Mouse (Mus musculus) forebrain, embryonic 13.5 days (tissue): ENCODE results near the gene F13b. TPM values are rescaled to one million over a fixed set of nuclear protein-coding genes. Genes with fewer than 3 reads are reported as not detected.

Experiments used
- ATAC-seq: fragments of 200-750 bp; cut with Nextera tagmentation; 2 replicates; pipeline ENCODE4 v1.8.0; 2017
- H3K27ac ChIP-seq: fragments of 300-500 bp; sonication (generic); 2 replicates; pipeline ENCODE4 v1.5.1; 2015; ENCODE audit warnings: inconsistent platforms, mild to moderate bottlenecking, moderate library complexity
- H3K27me3 ChIP-seq: fragments of 300-500 bp; sonication (generic); 2 replicates; pipeline ENCODE4 v1.6.1; 2015; ENCODE audit warnings: mild to moderate bottlenecking, inconsistent platforms
- H3K36me3 ChIP-seq: fragments of 300-500 bp; sonication (generic); 2 replicates; pipeline ENCODE4 v1.6.1; 2015; ENCODE audit warnings: mild to moderate bottlenecking, inconsistent platforms; ENCODE audit not compliant: poor library complexity, severe bottlenecking
- H3K4me1 ChIP-seq: fragments of 300-500 bp; sonication (generic); 2 replicates; pipeline ENCODE4 v1.6.1; 2015; ENCODE audit warnings: inconsistent platforms
- H3K4me2 ChIP-seq: fragments of 300-500 bp; sonication (generic); 2 replicates; pipeline ENCODE4 v1.6.1; 2015; ENCODE audit warnings: inconsistent platforms, mild to moderate bottlenecking, moderate library complexity
- H3K4me3 ChIP-seq: fragments of 300-500 bp; sonication (generic); 2 replicates; pipeline ENCODE4 v1.5.1; 2015; ENCODE audit warnings: mild to moderate bottlenecking, inconsistent platforms
- H3K9ac ChIP-seq: fragments of 300-500 bp; sonication (generic); 2 replicates; pipeline ENCODE4 v1.6.1; 2015; ENCODE audit warnings: mild to moderate bottlenecking, inconsistent platforms
- H3K9me3 ChIP-seq: fragments of 300-500 bp; sonication (generic); replicated peaks from 2 replicates; pipeline ENCODE4 v1.6.1; 2016; ENCODE audit warnings: inconsistent platforms
- WGBS: fragments of 180-500 bp; shearing (Covaris S2); methylation state at CpG from one replicate; pipeline ENCODE4 v1.1.7; 2015; 5-methylcytosine and 5-hydroxymethylcytosine counted together
- polyA plus RNA-seq: library from polyadenylated mRNA; unstranded; fragments of >200 nt; fragmentation: Nextera tagmentation; extraction: Ambion mirVana; gene quantifications from 2 replicates; pipeline ENCODE4 v1.2.1, GENCODE M21; 2015

The F13b gene
- polyA plus RNA-seq, 1 experiment from 2014 or later: not detected

DNA sequence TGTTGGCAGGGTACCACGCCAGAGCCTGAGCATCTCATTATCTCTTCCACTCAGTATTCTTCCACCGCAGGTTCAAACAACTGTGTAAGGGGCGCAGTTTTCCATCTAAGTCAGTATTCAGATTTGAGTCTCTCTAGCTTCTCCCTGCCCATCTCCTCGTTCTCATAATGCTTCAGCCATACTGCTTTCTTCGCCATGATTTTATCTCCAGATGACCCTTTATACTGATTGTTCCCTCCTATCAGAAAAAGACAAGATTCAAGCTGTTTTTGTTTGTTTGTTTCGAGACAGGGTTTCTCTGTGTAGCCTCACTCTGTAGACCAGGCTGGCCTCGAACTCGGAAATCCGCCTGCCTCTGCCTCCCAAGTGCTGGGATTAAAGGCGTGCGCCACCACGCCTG, 13.1 kb downstream of the F13b start:
- H3K4me3 ChIP-seq: no peak overlapping the region
- H3K4me1 ChIP-seq: no peaks in the 10 kb centered on the region
- H3K4me2 ChIP-seq: no peak overlapping the region
- no peak for ATAC-seq
- H3K27ac ChIP-seq: no peak overlapping the region
- WGBS: 94% methylated on average over 12 of the region's 12 CpGs
- no peaks in the 10 kb centered on the region for H3K9me3 ChIP-seq
- H3K27me3 ChIP-seq: no peaks in the 10 kb centered on the region
- no peaks in the 10 kb centered on the region for H3K36me3 ChIP-seq
- no peak overlapping the region for H3K9ac ChIP-seq

DNA sequence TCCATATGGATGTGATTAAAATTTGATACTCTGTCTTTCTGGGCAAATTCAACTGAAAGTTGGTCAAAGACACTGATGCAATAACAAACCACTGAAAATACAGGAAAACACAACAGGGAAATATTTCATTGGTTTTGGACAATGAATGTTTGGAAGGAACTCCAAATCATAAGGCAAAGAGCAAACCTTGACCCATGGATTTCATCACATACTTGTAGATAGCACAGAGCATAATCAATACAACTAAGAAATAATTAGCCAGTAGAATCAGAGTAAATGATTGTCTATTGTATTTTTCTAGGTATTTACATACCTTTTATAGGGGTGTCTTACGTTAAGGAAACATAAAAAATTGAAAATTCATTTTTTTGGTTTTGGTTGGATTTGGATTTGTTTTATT, 47.0 kb downstream of the F13b start:
- Histone ChIP-seq H3K9me3 (no peaks in the 10 kb centered on the region), H3K4me1 (no peaks in the 10 kb centered on the region), H3K4me3 (no peak overlapping the region), H3K27me3 (no peaks in the 10 kb centered on the region), H3K4me2 (no peak overlapping the region), H3K36me3 (no peaks in the 10 kb centered on the region), H3K27ac (no peak overlapping the region), H3K9ac (no peak overlapping the region)
- WGBS: 91% methylated on average over 1 of the region's 1 CpGs
- no peak for ATAC-seq

DNA sequence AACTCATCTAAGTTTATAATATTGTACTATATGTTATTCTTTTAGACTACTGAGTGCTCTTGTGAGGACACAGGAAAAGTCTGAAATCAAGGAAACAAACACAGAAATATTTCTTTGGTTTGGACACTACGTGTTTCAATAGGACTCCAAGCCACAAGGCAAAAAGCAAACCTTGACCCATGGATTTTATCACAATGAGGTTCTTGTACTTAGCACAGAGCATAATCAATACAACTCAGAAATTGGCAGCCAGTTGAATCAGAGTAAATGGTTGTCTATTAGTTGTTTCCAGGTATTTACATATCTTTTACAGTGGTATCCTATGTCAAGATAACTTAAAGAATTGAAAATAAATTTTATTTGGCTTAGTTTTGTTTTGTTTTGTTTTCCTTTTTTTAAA, 49.8 kb downstream of the F13b start:
- WGBS: 91% methylated on average over 1 of the region's 1 CpGs
- Histone ChIP-seq H3K4me2 (no peak overlapping the region), H3K4me3 (no peak overlapping the region), H3K9me3 (no peaks in the 10 kb centered on the region), H3K9ac (no peak overlapping the region), H3K4me1 (no peaks in the 10 kb centered on the region), H3K36me3 (no peaks in the 10 kb centered on the region), H3K27ac (no peak overlapping the region), H3K27me3 (no peaks in the 10 kb centered on the region)
- no peak for ATAC-seq

DNA sequence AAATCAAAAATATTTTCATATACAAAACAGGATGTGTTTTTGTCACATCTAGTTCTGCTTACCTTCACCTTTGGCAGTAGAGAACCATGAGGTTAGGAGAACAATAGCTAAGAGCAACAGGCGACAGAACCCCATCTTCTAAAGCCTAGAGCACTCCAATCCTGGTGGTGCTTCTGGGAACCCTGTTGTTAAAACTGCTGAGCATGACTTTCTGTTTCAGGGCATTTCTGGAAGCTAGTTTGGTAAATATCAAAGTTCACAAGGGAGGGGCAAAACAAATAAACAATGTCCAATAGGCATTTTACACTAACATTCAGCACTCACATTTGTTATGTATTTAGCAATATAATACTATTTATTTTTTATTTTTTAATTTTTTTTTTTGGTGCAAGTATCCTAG, 58.5 kb downstream of the F13b start, which contains the start of gene Cfhr1:
Gene Cfhr1 (minus strand): TSS at position 249 of the 400 bp plus-strand sequence.
- no peak within 1 kb of the TSS for H3K9ac ChIP-seq
- H3K9me3 ChIP-seq: no peaks in the 10 kb centered on the region
- no peaks in the 10 kb centered on the region for H3K4me1 ChIP-seq
- H3K4me3 ChIP-seq: no peak within 1 kb of the TSS
- no peaks in the 10 kb centered on the region for H3K36me3 ChIP-seq
- no peak for ATAC-seq
- no peak within 1 kb of the TSS for H3K4me2 ChIP-seq
- 70% methylated on average over 1 of the region's 1 CpGs for WGBS
- H3K27me3 ChIP-seq: no peaks in the 10 kb centered on the region
- no peak within 1 kb of the TSS for H3K27ac ChIP-seq

Other genes starting within 250 kb of the F13b start
- gene Crb1, start 124.6 kb upstream of the F13b start, polyA plus RNA-seq: 2.5 TPM in 2 replicates
- 13.4 and 15.7 TPM in 2 replicates for gene Zbtb41, start 79.4 kb upstream of the F13b start, polyA plus RNA-seq
- 20.5 and 21.3 TPM in 2 replicates for gene Aspm, start 46.9 kb upstream of the F13b start, polyA plus RNA-seq
- gene Cfhr1, start 58.6 kb downstream of the F13b start, polyA plus RNA-seq: not detected in 2 replicates